Mouse (Mus musculus) olfactory bulb, adult 2 months (tissue): ENCODE data around the gene Ubap1. TPM values are rescaled to one million over a fixed set of nuclear protein-coding genes. Genes with fewer than 3 reads are reported as not detected.
A peak's percentile ranks its signal among the peaks of the same experiment; 100 is the strongest.

Source experiments
- H3K27ac ChIP-seq: fragments of 200-500 bp; 2 replicates; pipeline ENCODE4 v1.5.1; 2012; ENCODE audit warnings: low read depth, low read length; ENCODE audit not compliant: insufficient read depth
- H3K4me1 ChIP-seq: fragments of 200-500 bp; 2 replicates; pipeline ENCODE4 v1.6.1; 2012; ENCODE audit warnings: low read length; ENCODE audit not compliant: control insufficient read depth, insufficient read depth
- H3K4me3 ChIP-seq: fragments of 200-500 bp; 2 replicates; pipeline ENCODE4 v1.5.1; 2012; ENCODE audit warnings: mild to moderate bottlenecking, low read depth, low read length, moderate library complexity; ENCODE audit not compliant: insufficient read depth
- CTCF ChIP-seq: fragments of 200-500 bp; IDR thresholded peaks from 2 replicates; pipeline ENCODE4 v1.5.1; 2012; ENCODE audit warnings: low read depth, mild to moderate bottlenecking, low read length, moderate library complexity; ENCODE audit not compliant: insufficient read depth
- POLR2A ChIP-seq: fragments of 200-500 bp; IDR thresholded peaks from 2 replicates; pipeline ENCODE4 v1.6.1; 2012; ENCODE audit warnings: mild to moderate bottlenecking, low read depth, low read length, moderate library complexity; ENCODE audit not compliant: insufficient read depth
- WGBS: fragments of 180-500 bp; shearing (Covaris S2); methylation state at CpG from one replicate; pipeline ENCODE4 v1.1.7; 2018; 5-methylcytosine and 5-hydroxymethylcytosine counted together
- polyA plus RNA-seq: library from polyadenylated mRNA; stranded (reverse); fragments of >200 nt; gene quantifications from 2 replicates; pipeline ENCODE4 v1.2.4, GENCODE M21; 2012; ENCODE audit warnings: low replicate concordance; ENCODE audit not compliant: missing spikeins, insufficient read depth, insufficient read length

The Ubap1 gene
- polyA plus RNA-seq, 1 experiment = not detected

DNA sequence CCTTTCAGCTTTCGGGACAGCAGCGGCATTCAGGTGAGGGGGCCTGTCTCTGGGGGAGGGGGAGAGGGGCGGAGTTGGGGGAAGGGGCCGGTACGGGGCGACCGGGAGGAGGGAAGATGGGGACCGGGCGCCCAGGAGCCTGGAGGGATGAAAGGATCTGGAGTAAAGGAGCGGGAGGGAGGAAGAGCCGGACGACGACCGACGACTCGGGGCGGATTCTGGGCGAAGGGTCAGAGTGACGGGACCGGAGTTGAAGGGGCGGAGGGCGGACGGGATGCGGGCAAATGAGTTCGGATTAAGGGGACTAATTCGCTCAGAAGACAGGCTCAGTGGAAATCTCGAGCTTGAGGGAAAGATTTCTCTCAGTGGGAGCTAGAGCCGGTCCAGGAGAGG lies 399 bp downstream of the Ubap1 start:
- TF ChIP-seq CTCF (no peak), POLR2A (no peak)
- peak overlapping the region; percentile 76 for H3K4me3 ChIP-seq
- peak overlapping the region; percentile 67 for H3K27ac ChIP-seq
- no peaks in the 10 kb centered on the region for H3K4me1 ChIP-seq
- 1% methylated on average over 27 of the region's 28 CpGs for WGBS

DNA sequence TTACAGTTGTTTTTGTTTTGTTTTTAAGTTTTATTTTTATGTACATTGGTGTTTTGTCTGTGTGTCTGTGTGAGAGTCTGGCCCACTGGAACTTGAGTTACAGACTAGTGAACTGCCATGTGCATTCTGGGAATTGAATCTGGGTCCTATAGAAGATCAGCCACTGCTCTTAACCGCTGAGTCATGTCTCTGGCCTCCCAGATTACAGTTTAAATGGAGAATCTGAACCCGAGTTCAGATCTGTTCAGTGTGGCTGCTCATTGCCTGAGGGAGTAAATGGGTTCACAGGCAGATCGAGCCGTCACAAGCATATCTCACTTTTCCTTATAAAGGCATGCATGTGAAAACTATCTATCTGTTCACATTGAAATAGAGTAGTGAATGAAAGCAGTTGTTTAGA lies 4.0 kb downstream of the Ubap1 start:
- TF ChIP-seq CTCF = no peak
- TF ChIP-seq POLR2A = no peak
- Histone ChIP-seq H3K4me1 (no peaks in the 10 kb centered on the region), H3K4me3 (no peak overlapping the region), H3K27ac (no peak overlapping the region)
- WGBS = 94% methylated on average over 4 of the region's 4 CpGs

DNA sequence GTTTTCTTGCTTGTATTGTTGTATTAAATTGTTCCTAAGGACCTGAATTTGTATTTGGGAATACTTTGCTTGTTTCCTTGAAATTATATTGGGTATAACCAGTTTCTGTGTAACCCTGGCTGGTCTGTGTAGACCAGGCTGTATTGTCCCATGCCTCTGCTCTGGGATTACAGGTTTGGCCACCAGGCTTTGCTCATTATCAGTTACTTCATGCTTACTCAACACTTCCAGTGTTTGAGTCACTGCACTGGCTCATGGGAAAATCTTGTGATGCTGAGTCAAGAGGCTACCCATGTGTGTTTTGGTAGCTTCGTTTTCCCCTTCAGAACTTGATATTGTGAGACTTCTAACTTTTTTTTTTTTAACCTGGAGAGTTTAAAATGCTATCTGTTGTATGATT lies 4.5 kb downstream of the Ubap1 start:
- no peak overlapping the region for H3K27ac ChIP-seq
- H3K4me3 ChIP-seq = no peak overlapping the region
- no peaks in the 10 kb centered on the region for H3K4me1 ChIP-seq
- TF ChIP-seq CTCF = no peak
- TF ChIP-seq POLR2A = no peak
- WGBS = 56% methylated on average over 1 of the region's 1 CpGs

DNA sequence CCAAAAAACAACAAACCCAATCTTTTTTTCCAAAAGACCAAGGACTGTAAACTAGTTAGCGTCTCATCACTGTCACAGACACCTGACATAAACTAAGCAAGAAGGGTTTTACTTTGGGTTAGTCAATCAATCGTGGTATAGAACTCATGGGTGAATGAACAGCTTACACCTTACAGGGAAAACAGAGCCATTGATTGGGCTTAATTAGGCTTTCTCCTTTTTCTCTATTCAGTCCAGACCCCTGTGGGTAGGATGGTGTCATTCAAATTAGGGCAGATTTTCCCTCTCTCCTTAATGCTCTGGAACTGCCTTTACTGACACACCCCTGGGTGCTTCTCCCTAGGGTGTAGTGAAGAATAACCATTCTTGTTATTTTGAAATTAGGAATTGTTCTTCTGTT lies 8.4 kb downstream of the Ubap1 start:
- H3K27ac ChIP-seq = no peak overlapping the region
- WGBS = 48% methylated on average over 2 of the region's 2 CpGs
- TF ChIP-seq CTCF (no peak), POLR2A (no peak)

DNA sequence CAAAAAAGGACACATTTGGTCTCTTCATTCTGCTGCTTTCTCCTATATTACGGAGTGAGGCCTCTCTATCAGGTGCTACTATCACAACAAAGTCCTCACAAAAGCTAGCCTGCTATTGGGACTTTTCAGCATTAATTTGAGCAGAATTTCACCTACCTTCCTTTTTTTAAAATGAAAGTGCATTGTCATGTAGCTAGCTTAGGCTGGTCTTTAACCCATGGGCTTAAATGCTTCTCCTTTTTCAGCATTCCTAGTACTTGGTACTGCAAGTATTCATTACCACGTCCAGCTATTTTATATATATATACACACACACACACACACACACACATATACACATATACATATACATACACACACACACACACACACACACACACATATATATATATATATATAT lies 9.9 kb downstream of the Ubap1 start:
- Histone ChIP-seq H3K4me1 (no peaks in the 10 kb centered on the region), H3K4me3 (no peak overlapping the region), H3K27ac (no peak overlapping the region)
- TF ChIP-seq CTCF (no peak), POLR2A (no peak)
- 75% methylated on average over 2 of the region's 2 CpGs for WGBS

More for the DNA sequence above, 8.4 kb downstream of the Ubap1 start:
- H3K4me3 ChIP-seq = no peak overlapping the region
- H3K4me1 ChIP-seq = no peaks in the 10 kb centered on the region

DNA sequence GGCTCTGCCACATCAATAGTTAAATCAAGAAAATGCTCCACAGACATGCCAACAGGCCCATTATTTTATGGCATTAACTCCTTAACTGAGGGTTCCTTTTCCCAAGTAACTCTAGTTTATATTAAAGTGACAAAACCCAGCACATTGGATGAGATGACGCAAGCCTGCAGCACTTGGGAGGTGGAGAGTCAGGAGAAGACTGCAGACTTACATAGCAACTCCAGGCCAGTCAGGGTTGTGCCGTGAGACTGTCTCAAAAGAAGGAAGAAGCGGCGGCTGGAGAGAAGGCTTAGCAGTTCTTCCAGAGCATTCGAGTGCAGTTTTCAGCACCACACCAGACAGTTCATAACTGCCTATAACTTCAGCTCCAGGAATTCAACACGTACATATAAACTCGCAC lies 10.6 kb downstream of the Ubap1 start:
- Histone ChIP-seq H3K27ac (no peak overlapping the region), H3K4me3 (no peak overlapping the region), H3K4me1 (no peaks in the 10 kb centered on the region)
- no peak for TF ChIP-seq CTCF
- no peak for TF ChIP-seq POLR2A
- 81% methylated on average over 7 of the region's 7 CpGs for WGBS

DNA sequence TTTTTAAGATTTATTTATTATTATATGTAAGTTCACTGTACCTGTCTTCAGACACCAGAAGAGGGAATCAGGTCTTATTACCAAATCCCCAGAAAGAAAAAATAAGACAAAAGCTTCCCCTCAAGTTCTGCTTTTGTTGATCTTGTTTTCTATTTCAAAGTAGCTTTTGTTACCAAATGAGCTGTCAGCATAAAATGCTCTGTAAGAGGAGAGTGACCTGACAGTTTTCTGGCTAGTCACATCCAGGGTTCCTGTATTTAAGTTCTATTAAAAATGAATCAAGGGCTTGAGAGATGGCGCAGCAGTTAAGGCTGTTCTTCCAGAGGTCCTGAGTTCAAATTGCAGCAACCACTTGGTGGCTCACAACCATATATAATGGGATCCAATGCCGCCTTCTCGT lies 12.3 kb downstream of the Ubap1 start:
- H3K27ac ChIP-seq = no peak overlapping the region
- no peaks in the 10 kb centered on the region for H3K4me1 ChIP-seq
- H3K4me3 ChIP-seq = no peak overlapping the region
- 93% methylated on average over 3 of the region's 3 CpGs for WGBS
- no peak for TF ChIP-seq CTCF
- TF ChIP-seq POLR2A = no peak

DNA sequence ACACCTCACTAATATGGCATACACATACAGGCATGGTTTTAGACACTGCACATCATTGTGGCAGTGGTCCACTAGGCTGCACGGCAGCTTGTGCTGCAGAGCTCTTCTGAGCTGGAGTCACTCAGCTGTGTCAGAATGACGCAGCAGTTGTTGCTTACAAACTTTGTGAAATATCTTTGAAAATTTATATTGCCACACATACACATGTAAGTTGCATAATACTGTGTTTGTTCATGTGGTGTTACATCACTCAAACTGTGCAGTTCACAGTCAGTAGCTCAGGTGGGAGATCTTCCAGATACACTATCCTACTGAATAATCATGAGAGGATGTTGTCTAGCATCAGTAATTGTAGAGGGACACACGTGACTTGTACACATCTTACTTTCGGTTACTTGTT lies 19.4 kb downstream of the Ubap1 start:
- H3K4me3 ChIP-seq = no peak overlapping the region
- H3K27ac ChIP-seq = no peak overlapping the region
- H3K4me1 ChIP-seq = no peaks in the 10 kb centered on the region
- WGBS = 75% methylated on average over 4 of the region's 4 CpGs
- TF ChIP-seq POLR2A = no peak
- TF ChIP-seq CTCF = no peak

DNA sequence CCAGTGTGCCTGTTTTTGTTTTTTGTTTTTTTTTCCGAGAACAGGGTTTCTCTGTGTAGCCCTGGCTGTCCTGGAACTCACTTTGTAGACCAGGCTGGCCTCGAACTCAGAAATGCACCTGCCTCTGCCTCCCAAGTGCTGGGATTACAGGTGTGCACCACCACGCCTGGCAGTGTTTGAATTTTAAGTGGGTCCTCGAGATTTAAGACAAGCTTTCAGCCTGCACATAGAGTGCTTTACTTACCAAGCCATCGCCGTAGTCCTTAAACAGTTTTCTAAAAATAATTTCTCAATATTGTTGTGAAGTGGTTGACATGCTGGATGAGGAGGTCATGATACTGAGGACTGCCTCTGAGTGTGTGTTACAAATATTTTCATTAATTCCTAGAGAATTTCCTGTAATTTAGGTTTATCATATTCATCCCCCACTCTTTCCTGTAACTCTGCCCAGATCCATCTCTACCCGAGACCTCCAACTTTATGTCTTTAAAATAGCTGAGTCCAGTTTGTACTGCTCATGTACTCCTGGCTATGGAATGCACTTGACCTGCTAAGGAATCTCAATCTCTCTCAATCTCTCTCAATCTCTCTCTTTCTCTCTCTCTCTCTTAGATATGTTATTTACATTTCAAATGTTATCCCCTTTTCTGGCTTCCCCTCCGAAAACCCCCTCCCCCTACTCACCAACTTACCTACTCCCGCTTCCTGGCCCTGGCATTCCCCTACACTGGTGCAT lies 21.1 kb downstream of the Ubap1 start:
- no peak for TF ChIP-seq POLR2A
- TF ChIP-seq CTCF = no peak
- no peak overlapping the region for H3K4me3 ChIP-seq
- WGBS = 92% methylated on average over 9 of the region's 9 CpGs

More for the DNA sequence above, 21.1 kb downstream of the Ubap1 start:
- no peak overlapping the region for H3K27ac ChIP-seq
- no peaks in the 10 kb centered on the region for H3K4me1 ChIP-seq
